Mouse (Mus musculus) kidney, postnatal 25 days (tissue): ENCODE data around the gene Ank3.

Experiments
- DNase-seq, 2 experiments: peaks; one replicate each; pipeline ENCODE4 v3.0.0; 2021; ENCODE audit warnings: mixed read lengths in 2 of 2

Gene Ank3

GRCm38 (mm10) chr10:69672545-69672944 lies 274.0 kb downstream of the Ank3 start:
- no peak for DNase-seq

GRCm38 (mm10) chr10:69678230-69678629 lies 279.7 kb downstream of the Ank3 start:
- DNase-seq, result no peak

- no peak for DNase-seq
Measured at GRCm38 (mm10) chr10:69686336-69686735, 287.8 kb downstream of the Ank3 start.

GRCm38 (mm10) chr10:69689096-69689495 lies 290.5 kb downstream of the Ank3 start:
- no peak for DNase-seq

GRCm38 (mm10) chr10:69690131-69690960 lies 291.8 kb downstream of the Ank3 start:
- no peak for DNase-seq

GRCm38 (mm10) chr10:69690961-69691451 lies 292.4 kb downstream of the Ank3 start:
- DNase-seq, result no peak

- peak; percentile 29 to 65 for DNase-seq
Measured at GRCm38 (mm10) chr10:69696019-69696418, 297.4 kb downstream of the Ank3 start.

GRCm38 (mm10) chr10:69698699-69699098 lies 300.1 kb downstream of the Ank3 start:
- no peak for DNase-seq

- no peak for DNase-seq
Measured at GRCm38 (mm10) chr10:69701226-69701625, 302.7 kb downstream of the Ank3 start.

- no peak for DNase-seq
Measured at GRCm38 (mm10) chr10:69705806-69706768, 307.5 kb downstream of the Ank3 start.

- no peak for DNase-seq
Measured at GRCm38 (mm10) chr10:69706851-69707788, 308.5 kb downstream of the Ank3 start.

- DNase-seq, result no peak
Measured at GRCm38 (mm10) chr10:69707844-69708550, 309.4 kb downstream of the Ank3 start.

- DNase-seq, result no peak
Measured at GRCm38 (mm10) chr10:69709631-69710030, 311.1 kb downstream of the Ank3 start.

- DNase-seq, result no peak
Measured at GRCm38 (mm10) chr10:69710802-69711201, 312.2 kb downstream of the Ank3 start.

- DNase-seq, result no peak
Measured at GRCm38 (mm10) chr10:69716907-69717306, 318.3 kb downstream of the Ank3 start.

GRCm38 (mm10) chr10:69719421-69719820 lies 320.8 kb downstream of the Ank3 start:
- no peak for DNase-seq

GRCm38 (mm10) chr10:69719901-69720415 lies 321.4 kb downstream of the Ank3 start:
- DNase-seq, result peak; percentile 74

GRCm38 (mm10) chr10:69720452-69720851 lies 321.9 kb downstream of the Ank3 start:
- peak in 1 of 2 experiments; percentile 19 for DNase-seq

- DNase-seq, result no peak
Measured at GRCm38 (mm10) chr10:69720899-69721490, 322.4 kb downstream of the Ank3 start.

- no peak for DNase-seq
Measured at GRCm38 (mm10) chr10:69724159-69724558, 325.6 kb downstream of the Ank3 start.

GRCm38 (mm10) chr10:69725078-69725477 lies 326.5 kb downstream of the Ank3 start:
- no peak for DNase-seq
